Mouse (Mus musculus) heart, postnatal 0 days (tissue): ENCODE data around the gene Mon1b.

Experiments
- CTCF ChIP-seq: IDR thresholded peaks from 2 replicates; pipeline ENCODE4 v1.5.1; 2016; ENCODE audit warnings: antibody characterized with exemption, control low read depth, low read depth
- EP300 ChIP-seq: IDR thresholded peaks from 2 replicates; pipeline ENCODE4 v1.6.1; 2016; ENCODE audit warnings: antibody characterized with exemption, low read depth

DNA sequence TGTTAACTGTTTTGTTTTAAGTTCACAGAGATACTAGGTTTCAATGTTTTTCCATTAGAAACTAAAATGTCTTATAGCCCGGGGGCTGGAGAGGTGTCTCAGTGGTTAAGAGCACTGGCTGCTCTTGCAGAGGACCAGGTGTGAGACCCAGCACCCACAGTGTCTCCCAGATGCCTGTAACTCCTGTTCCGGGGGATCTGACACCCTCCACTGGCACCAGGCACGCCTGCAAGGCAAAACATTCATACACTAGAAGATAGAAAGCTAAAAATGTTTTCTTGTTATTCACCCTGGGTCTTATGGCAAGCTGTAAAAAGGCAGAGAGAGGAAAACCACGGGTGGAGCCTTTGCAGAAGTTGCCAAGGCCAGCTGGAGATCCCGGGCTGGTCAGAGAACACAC is 9.8 kb downstream of the Mon1b start:
- TF ChIP-seq EP300 (no peak), CTCF (no peak)
